Mouse (Mus musculus): Measurements from ENCODE around the gene Dhrs1.

Dhrs1 gene

DNA sequence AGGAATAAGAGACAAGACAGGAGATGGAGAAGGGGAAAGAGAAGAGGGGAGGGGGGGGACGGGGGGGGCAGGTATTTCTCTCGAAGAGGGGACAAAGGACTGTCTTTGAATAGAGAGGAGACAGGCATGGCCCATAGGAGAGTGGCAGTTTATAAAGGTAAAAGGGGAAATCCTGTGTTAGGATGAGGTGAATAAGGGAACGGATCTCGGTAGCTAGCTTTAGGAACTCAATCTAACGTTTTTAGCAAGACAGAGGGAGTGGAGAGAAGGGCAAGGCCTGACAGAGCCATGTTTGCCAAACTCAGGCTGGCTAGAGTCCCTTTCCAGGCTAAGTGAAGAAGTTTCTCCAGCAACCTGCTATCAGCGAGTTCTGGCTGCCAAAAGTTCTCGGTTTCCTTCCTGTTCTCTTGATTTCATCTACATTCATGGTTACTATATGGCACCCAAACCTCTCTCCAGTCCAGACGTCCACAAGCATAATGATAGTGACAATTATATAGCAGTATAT lies 23.0 kb downstream of the Dhrs1 start:
- in situ Hi-C loops (cut with MboI; ENCODE audit: low sequenced_read_pairs): no loop called here

DNA sequence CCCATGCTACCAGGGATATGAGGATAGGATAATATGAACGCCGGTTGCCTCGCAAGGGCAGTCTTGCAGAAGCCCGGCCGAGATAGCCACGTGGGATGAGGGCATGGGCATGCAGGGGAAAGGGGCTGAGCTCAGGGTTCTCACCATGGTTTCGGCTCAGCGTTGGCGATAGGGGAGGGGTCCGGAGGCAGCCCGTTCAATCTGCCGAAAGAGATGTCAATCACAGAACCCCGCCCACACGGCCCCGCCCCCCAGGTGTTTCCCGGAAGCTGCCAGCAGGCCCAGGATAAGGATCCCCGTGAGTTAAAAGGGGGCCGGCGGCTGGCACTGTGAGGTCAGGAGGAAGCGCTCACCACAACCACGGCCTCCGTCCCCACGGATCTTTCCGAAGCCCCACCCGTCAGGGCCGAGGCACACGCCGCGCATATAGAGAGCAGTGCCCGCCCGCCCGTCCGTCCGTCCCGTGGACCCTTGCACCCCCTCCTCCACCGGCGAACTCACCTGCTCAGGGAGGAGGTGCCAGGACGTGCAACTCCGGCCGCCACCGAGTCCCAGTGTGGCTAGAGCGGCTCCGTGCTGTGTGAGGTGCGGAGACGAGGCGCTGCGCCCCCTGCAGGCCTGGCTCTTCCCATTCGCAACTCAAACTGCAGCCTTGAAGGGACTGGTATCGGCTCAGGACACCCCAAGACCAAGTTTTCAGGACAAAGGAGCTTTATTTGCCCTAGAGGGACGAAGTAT lies 23.6 kb downstream of the Dhrs1 start, which contains the start of gene Rabggta:
Gene Rabggta (minus strand): TSS at position 564 of the 738 bp plus-strand sequence.
- in situ Hi-C loops (cut with MboI; ENCODE audit: low sequenced_read_pairs): no loop called here

DNA sequence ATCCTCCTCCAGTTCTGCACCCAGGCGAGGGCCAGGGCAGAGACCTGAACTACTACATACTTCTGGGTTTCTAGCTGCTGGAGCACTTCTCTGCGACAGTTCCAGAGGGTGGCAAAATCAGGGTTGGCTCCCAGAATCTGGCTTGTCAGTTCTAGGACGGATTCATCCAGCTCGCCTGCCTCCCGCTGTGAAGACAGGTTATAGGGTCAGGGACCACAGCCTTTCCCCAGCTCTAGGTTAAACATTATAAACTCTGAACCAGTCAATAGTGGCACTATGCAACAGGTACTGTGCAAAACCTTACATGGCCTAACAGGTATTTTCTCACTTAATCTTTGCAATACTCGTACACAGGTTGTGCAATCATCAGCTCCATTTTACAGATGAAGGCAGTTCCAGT lies 24.4 kb downstream of the Dhrs1 start:
- in situ Hi-C loops (cut with MboI; ENCODE audit: low sequenced_read_pairs): no loop called here

DNA sequence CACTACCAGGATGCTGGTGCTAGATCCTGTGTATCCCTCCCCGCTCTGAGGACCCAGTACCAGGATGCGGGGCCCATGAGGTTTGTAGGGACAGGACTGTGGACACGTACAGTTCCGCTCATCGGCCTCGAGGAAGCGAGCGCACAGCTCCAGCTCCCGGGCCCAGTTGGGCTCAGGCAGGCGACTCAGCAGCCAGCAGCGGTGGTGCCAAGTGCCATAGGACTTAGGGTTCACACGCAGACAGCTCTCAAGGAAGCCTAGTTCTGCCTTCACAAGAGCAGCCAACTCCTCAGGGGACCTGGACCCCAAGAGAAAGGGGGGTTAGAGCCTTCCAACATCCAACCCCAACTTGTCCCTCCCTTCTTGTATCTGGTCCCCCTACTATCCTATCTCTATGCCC lies 24.8 kb downstream of the Dhrs1 start:
- in situ Hi-C loops (cut with MboI; ENCODE audit: low sequenced_read_pairs): no loop called here

DNA sequence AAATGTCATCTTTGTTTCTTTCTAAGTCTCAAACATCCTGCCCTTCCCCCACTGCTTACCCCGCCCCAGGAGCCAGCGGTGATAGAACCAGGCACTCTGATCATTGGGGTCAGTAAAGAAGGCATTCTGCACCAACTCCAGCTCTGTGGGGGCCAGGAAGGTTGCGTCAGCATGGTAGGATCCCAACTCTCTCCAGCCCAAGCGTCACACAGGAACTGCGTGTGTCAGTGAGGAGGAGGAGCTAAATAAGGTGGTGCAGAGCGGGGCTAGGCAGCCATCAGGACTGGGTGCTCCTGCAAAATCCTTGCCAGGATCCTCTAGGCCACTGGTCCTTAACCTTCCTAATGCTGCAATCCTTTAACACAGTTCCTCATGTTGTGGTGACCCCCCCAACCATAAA lies 25.8 kb downstream of the Dhrs1 start:
- in situ Hi-C loops (cut with MboI; ENCODE audit: low sequenced_read_pairs): no loop called here

DNA sequence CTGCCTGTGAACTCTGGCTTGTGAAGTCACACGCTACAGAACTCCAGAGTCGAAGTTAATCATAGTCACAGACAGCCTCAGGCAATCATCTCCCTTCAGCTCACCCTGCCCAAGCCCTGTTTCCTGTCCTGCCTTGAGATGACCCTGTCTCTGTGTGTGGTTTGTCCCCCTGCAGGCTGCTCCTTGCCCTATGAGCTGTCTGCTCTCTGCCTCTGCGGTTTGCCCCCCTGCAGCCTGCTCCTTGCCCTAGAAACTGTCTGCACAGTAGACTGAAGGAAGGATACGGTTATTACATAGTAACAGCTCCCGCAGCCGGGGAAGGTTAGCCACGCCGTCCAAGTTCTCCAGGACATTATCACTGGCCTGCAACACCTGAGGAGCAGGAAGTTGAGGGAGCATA lies 28.6 kb downstream of the Dhrs1 start:
- in situ Hi-C loops (cut with MboI; ENCODE audit: low sequenced_read_pairs): no loop called here

DNA sequence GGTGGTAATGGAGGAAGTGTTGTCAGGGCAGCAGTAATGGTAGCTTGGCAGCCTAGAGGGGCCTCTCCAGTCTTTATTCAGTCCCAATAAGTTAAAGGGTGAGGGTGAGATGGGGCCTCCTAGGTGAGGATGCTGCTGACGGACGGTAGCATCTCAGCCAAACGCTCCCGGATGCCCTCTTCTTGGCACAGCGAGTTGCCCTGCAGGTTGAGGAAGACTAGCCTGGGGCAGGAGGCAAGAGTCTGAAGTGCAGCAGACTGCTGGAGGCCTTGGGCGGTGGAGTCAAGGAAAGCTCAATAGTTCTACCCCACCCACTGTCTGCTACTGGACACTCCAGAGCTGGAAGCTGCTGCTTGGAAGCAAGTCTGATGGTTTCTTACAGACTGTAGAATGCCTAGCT lies 29.2 kb downstream of the Dhrs1 start:
- in situ Hi-C loops (cut with MboI; ENCODE audit: low sequenced_read_pairs): no loop called here

DNA sequence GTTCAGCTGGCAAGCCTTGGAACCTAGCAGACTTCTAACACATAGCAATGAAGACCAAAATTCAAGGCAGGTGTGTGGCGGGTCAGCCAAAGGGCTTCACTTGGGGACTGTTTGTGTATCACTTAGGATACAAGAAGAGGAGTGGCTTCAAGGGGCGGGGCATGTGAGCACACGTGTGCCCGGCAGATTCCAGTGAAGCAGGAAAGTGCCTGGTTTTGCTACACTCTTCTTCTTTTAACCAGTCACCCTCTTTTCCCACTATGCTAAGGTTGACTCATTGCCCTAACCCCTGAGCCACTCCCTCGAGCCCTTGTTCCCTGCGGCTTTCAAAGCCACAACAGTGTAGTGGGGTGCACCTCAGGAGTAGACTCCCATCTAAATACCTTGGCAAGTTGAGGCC lies 30.6 kb downstream of the Dhrs1 start:
- in situ Hi-C loops (cut with MboI; ENCODE audit: low sequenced_read_pairs): no loop called here

DNA sequence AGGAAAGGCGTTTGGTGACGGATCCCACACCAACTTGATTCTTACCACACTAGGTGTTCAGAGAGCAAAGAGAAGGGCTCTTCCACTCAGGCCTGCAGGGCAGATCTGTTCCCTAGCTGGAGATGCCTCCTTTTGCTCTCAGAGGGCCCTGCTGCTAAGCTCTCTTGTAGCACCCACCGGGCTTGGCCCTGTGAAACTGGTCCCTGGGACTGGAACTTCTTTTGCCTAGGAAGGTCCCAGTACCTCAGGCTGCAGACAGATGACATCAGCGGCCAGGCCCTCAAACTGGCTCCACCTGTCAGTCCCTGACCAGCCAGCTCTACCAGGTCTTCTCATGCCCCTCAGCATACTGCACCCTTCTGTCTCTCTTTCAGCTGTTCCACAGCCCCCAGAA lies 31.8 kb downstream of the Dhrs1 start, which contains the start of gene Tgm1:
Gene Tgm1 (minus strand): TSS at position 198 of the 394 bp plus-strand sequence.
- in situ Hi-C loops (cut with MboI; ENCODE audit: low sequenced_read_pairs): no loop called here

DNA sequence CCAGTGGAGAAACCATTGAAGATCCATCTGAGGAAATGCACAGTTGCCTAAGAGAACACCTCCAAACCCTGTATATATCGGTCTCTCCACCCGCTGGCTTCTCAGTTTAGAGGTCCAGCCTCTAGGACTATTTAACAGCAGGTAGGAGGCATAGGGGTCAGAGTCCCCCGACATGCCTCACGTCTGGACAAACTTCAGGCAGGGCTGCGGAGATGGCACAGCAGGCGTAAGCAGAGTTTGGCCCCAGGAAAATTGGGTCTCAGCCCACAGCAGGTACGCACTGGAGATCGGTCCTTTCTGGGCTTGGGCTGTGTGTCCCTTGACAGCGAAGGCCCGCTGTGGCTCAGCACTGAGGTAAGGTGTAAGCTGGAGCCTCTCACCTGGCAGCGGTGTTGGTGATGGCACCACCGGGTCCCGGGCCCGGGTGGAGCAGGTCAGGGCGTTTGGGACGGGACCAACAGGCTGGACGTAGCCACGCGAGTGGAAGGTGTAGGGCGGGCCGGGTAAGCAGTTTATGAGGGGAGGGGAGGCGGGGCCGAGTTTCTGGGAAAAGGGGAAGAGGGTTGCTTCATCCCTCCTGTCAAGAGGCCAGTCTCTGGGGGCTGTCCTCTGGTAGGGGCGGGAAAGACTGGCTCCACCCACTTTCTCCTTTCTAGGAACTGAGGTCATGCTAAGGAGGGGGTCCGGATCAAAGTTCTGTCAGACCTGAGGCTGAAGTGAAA lies 32.3 kb downstream of the Dhrs1 start:
- in situ Hi-C loops (cut with MboI; ENCODE audit: low sequenced_read_pairs): no loop called here

DNA sequence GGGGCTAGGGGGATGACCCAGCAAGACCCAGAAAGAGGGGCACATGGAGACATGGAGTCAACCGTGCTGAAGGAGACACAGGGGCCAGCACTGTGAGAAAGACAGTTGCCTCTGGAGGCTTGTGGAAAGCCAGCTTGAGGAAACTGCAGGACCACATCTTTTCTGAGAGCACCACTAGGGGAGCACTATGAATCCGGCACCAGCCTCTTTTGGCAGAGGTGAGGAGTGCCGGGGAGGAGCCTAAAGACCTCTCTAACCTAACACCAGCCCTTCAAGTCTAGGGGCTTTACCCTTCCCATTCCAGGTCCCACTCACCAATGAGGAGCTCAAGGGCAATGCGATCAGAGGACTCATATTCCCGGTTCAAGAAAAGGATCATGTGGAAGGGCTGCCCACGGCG lies 33.7 kb downstream of the Dhrs1 start:
- in situ Hi-C loops (cut with MboI; ENCODE audit: low sequenced_read_pairs): no loop called here

DNA sequence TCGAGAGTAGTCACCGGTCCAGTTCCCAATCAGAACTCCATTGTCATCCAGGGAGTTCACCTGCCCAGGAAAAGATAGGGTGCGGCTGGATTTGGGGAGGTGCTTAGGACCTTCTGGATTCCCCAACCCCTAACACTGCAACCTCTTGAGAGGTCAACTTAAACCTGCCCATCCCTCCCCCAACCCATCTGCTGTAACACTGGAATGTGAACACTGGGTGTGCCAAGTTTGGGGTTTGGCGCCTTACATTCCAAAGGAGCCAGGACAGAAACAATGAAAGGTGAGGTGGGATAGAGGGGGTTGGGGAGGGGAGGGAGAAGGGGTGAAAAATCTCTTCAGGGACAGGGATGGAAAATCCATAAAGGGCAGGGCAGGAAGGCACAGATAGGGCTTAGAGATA lies 36.0 kb downstream of the Dhrs1 start:
- in situ Hi-C loops (cut with MboI; ENCODE audit: low sequenced_read_pairs): no loop called here

DNA sequence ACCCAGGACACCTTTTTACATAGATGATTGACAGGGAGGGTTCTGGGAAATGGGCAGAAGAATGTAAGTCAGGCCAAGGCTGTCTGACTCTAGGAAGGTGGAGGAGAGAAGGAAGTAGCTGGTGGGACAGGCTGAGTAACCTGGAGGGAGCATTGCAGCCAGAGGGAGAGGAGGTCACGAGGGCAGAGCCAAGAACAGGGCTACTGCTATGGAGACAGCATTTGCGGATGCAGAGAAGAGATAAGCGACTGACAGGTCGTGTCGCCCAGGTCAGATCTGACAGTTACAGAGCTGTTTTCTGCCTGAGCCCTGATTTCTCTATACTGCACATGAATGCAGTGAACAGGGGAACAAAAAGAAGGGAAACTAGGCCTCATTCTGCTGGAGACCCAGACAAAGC lies 38.1 kb downstream of the Dhrs1 start:
- in situ Hi-C loops (cut with MboI; ENCODE audit: low sequenced_read_pairs): no loop called here

DNA sequence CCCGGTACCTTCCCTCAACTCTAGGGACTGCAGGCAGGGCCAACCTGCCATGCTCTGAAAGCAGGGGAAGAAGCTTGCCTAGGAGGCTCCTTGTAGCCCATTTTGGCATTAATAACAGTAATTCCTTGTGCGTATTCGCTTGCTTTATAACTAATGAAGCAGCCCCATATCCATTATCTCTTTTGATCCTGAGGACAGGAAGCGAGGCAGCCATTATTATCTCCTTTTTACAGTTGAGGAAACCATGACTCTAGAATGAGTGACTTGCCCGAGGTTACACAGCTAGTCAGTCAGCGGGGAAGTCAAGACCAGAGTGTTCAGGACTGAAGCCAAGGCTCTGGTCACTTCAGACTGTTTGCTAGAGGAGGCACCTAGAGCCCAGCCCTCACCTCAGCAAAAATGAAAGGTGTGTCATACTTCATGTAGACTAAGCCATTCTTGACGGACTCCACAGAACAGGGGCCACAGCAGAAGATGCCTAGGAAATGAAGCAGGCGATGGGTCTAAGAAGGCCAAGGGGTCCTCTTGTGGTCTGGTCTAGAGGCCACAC lies 39.4 kb downstream of the Dhrs1 start:
- in situ Hi-C loops (cut with MboI; ENCODE audit: low sequenced_read_pairs): no loop called here

DNA sequence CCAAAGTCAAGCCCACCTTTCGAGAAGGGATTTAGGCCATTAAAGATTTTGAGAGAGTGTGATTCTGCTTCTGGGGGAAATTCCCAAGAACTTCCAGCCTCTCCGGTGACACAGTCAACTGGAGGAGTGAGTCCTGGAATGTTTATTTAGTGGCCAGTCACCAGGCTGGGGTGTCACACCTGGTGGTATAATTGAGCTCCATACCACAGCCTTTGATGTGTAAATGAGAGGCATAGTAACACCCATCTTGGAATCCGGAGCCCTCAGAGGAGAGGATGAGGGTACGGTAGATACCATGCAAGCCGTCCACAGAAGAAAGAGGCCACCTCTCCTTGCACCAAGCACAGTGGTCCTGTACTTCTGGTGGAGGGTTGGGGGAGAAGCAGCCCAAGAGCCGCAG lies 42.7 kb downstream of the Dhrs1 start:
- in situ Hi-C loops (cut with MboI; ENCODE audit: low sequenced_read_pairs): no loop called here

DNA sequence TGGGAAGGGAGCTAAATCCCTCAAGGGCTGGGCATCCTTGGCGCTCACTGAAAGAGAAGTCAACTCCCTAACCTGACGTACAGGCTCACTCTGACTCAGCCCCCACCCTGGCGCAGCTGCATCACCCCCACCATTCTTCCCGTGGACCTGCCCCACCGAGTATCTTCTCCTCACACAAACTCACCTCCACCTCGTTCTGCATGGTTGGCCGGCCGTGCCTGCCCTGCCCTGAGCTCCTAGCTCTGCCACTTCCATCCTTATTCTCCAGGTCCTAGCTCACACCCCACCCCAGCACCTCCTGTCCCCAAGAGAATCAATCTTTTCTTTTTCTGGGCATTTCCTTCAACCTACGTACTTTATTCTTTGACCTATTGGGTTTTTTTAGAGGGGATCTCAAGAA lies 44.4 kb downstream of the Dhrs1 start:
- in situ Hi-C loops (cut with MboI; ENCODE audit: low sequenced_read_pairs): no loop called here

DNA sequence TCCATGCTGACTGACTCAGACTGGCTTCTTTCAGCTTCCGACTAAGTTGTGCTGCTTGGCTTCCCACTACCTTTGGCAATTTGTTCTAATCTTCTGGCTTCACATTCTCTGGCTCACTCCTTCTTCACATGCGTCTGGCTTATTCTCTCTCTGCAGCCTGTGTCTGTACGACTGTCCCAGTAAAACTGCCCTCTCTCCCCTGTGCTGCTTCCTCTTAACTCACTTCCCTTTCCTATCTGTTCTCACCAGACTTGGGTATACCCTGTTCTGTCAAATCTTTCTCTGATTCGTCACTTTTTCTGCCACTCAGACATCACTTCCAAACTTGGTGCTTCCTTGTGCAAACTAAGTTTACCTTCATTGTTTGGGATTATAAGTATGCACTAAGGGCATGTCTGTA lies 48.3 kb downstream of the Dhrs1 start:
- in situ Hi-C loops (cut with MboI; ENCODE audit: low sequenced_read_pairs): no loop called here

DNA sequence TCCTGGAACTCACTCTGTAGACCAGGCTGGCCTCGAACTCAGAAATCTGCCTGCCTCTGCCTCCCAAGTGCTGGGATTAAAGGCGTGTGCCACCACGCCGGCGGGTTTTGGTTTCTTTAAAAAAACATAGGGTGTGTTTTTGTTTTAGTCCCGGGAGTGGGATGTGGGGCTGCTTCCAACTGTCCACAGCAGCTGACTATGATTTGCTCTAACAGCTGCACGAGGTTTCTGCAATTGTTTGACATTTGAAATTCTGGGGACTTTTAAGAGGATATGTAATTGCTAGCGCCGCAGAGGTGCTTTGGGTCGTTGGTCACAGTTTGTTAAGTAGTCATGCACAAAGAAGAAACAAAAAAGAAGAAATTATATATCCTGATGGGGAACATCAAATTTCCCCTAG lies 56.1 kb downstream of the Dhrs1 start:
- in situ Hi-C loops (cut with MboI; ENCODE audit: low sequenced_read_pairs): loop anchor here (10.0 kb wide), 1 partner anchor 65 kb away; the partner anchor contains the start of gene Cideb
